In the genomic region with DNA sequence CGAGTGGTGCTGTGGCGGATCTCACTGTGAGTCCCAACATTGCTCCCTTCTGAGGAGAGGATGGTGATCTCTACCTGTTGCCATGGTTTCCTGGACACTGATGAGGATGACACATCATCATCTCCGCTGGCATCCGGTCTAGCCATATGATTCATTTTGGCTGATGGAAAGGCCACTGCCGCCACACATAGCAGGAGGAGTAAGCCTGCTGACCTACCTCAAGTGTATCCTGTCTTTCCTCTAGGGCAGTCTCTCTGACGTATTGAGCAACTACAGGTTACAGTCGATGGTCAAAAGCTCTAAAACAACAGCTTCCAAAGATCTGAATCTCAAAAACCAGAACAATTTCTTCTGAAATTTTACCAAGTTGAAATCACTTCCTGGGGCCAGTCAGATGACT, we compare ENCODE assay signal across 13 mouse cellular contexts. TPM values are rescaled to one million over a fixed set of nuclear protein-coding genes. Genes with fewer than 3 reads are reported as not detected.
DNase-seq lines count a peak whose midpoint lies in the region; ATAC-seq lines count a peak whose summit lies in the region.
"Had no signal": no experiment of that assay in that cellular context is flagged by ENCODE, and none has a peak within 500 bp of the region (broad histone marks: within the 10 kb centered on the region; RNA-seq: fewer than 3 reads in every experiment).

No protein-coding gene starts in this region.

- no peak overlapping the region for H3K4me2 ChIP-seq in forebrain, embryonic 13.5 days
- H3K4me2 ChIP-seq: hindbrain, embryonic 14.5 days; kidney, embryonic 15.5 days; liver, embryonic 11.5 days had no signal

- H3K36me3 ChIP-seq in forebrain, embryonic 13.5 days (ENCODE audit: poor library complexity, severe bottlenecking): no peaks in the 10 kb centered on the region
- no peaks in the 10 kb centered on the region for H3K36me3 ChIP-seq in midbrain, embryonic 10.5 days
- H3K36me3 ChIP-seq: kidney, embryonic 15.5 days had no signal

- H3K9ac ChIP-seq in forebrain, embryonic 13.5 days: no peak overlapping the region
- H3K9ac ChIP-seq: hindbrain, embryonic 14.5 days; kidney, embryonic 15.5 days had no signal

- no peak overlapping the region for H3K27ac ChIP-seq in forebrain, embryonic 13.5 days
- no peak overlapping the region for H3K27ac ChIP-seq in midbrain, embryonic 10.5 days (replicated peaks)
- H3K27ac ChIP-seq: gastrocnemius, adult 2 months; hindbrain, embryonic 14.5 days; kidney, embryonic 15.5 days had no signal

- WGBS in forebrain, embryonic 13.5 days: 91% methylated on average over 7 of the region's 7 CpGs
- 94% methylated on average over 7 of the region's 7 CpGs for WGBS in midbrain, embryonic 10.5 days

- DNase-seq in layer of hippocampus, adult 9-11 months: peak; percentile 30
- no peak for DNase-seq in layer of hippocampus, postnatal 36 days
- peak; percentile 45 for DNase-seq in adrenal gland, postnatal 14 days
- DNase-seq in cerebellum, postnatal 10 days: peak; percentile 42 to 49
- peak; percentile 15 for DNase-seq in skeletal muscle tissue, adult 2 months (ENCODE audit: low read depth, low spot score)
- no peak for DNase-seq in midbrain, embryonic 10.5 days (ENCODE audit: low spot score)
- no peak for DNase-seq in left cerebral cortex, postnatal 36 days (ENCODE audit: low spot score in 2 of 2)
- DNase-seq: gastrocnemius, adult 2 months; lung, postnatal 14 days had no signal

- 0 out of 2 replicates have a peak, but pooled peaks cover 3% of the 10 kb centered on the region for H3K4me1 ChIP-seq in forebrain, embryonic 13.5 days
- peaks cover 9% of the 10 kb centered on the region for H3K4me1 ChIP-seq in midbrain, embryonic 10.5 days

- no peak overlapping the region for H3K4me3 ChIP-seq in forebrain, embryonic 13.5 days
- no peak overlapping the region for H3K4me3 ChIP-seq in midbrain, embryonic 10.5 days
- H3K4me3 ChIP-seq: gastrocnemius, adult 2 months; kidney, embryonic 15.5 days had no signal

- no peak for ATAC-seq in forebrain, embryonic 13.5 days

- intact Hi-C loops in left cerebral cortex, postnatal 36 days (cut with DNase I): no loop called here

- 0 out of 2 replicates have a peak, but pooled peaks cover 6% of the 10 kb centered on the region for H3K27me3 ChIP-seq in forebrain, embryonic 13.5 days
- peaks cover 12% of the 10 kb centered on the region for H3K27me3 ChIP-seq in midbrain, embryonic 10.5 days (ENCODE audit: low read depth, poor library complexity, severe bottlenecking)

- no peaks in the 10 kb centered on the region for H3K9me3 ChIP-seq in forebrain, embryonic 13.5 days (replicated peaks)
- no peaks in the 10 kb centered on the region for H3K9me3 ChIP-seq in midbrain, embryonic 10.5 days (replicated peaks)
- H3K9me3 ChIP-seq: kidney, embryonic 15.5 days had no signal

RNA-seq across cellular contexts. Expression of a gene that starts 16.8 kb away (rescaled TPM):
- 10 to 100 TPM; 20.2 to 24.3 TPM for total RNA-seq in layer of hippocampus, postnatal 36 days (2021)
- 5.1 and 7.2 TPM in 2 replicates for total RNA-seq in adrenal gland, postnatal 14 days (2021)
- 0.92 and 2.3 TPM in 2 replicates for polyA plus RNA-seq in forebrain, embryonic 13.5 days (2015; fragmentation: Nextera tagmentation; extraction: Ambion mirVana)
- polyA plus RNA-seq in midbrain, embryonic 10.5 days (2016; fragmentation: Nextera tagmentation; extraction: Ambion mirVana): 0.36 and 0.70 TPM in 2 replicates
- 10 to 100 TPM; 24.1 to 26.6 TPM for total RNA-seq in left cerebral cortex, postnatal 36 days (2021)

RNA-seq across cellular contexts. Expression of a gene that starts 39.2 kb away (rescaled TPM):
- 1 to 10 TPM; 2.9 to 4.0 TPM for total RNA-seq in layer of hippocampus, postnatal 36 days (2021)
- total RNA-seq in adrenal gland, postnatal 14 days (2021): 0.63 and 0.94 TPM in 2 replicates
- 1.1 and 1.2 TPM in 2 replicates for polyA plus RNA-seq in forebrain, embryonic 13.5 days (2015; fragmentation: Nextera tagmentation; extraction: Ambion mirVana)
- 1.1 and 1.2 TPM in 2 replicates for polyA plus RNA-seq in midbrain, embryonic 10.5 days (2016; fragmentation: Nextera tagmentation; extraction: Ambion mirVana)
- 1 to 10 TPM; 2.6 to 4.8 TPM for total RNA-seq in left cerebral cortex, postnatal 36 days (2021)

Comparison
In these comparisons a context has a peak if more than half of its experiments do, and no peak if none do; other contexts are left out.
1. DNase-seq: peak in layer of hippocampus, adult 9-11 months (single experiment), adrenal gland, postnatal 14 days (single experiment), cerebellum, postnatal 10 days (2 of 2) and skeletal muscle tissue, adult 2 months (single experiment); none in layer of hippocampus, postnatal 36 days (0 of 2), midbrain, embryonic 10.5 days (single experiment) and left cerebral cortex, postnatal 36 days (0 of 2).